Mouse (Mus musculus): ENCODE measurements around the gene Mthfd2l. TPM values are rescaled to one million over a fixed set of nuclear protein-coding genes. Genes with fewer than 3 reads are reported as not detected.

Gene Mthfd2l
- polyA plus RNA-seq (2015; fragmentation: Nextera tagmentation; extraction: Ambion mirVana), result 86.5 and 97.2 TPM in 2 replicates

GRCm38 (mm10) chr5:90930971-90931851, at the start of gene Mthfd2l:
Gene Mthfd2l (plus strand): TSS chr5:90931117.
- ATAC-seq, result peak; percentile 98
- Histone ChIP-seq H3K9me3 (replicated peaks) (no peaks in the 10 kb centered on the region), H3K4me1 (peaks cover 14% of the 10 kb centered on the region), H3K36me3 (ENCODE audit: poor library complexity, severe bottlenecking) (peaks cover 18% of the 10 kb centered on the region), H3K9ac (peak within 1 kb of the TSS; percentile 91), H3K4me2 (peak within 1 kb of the TSS; percentile 64), H3K27ac (peak within 1 kb of the TSS; percentile 98), H3K27me3 (no peaks in the 10 kb centered on the region), H3K4me3 (peak within 1 kb of the TSS; percentile 65)
- under 1% methylated on average over 60 of the region's 79 CpGs for WGBS

- no peaks in the 10 kb centered on the region for H3K36me3 ChIP-seq (ENCODE audit: poor library complexity, severe bottlenecking)
- no peak overlapping the region for H3K9ac ChIP-seq
- H3K9me3 ChIP-seq (replicated peaks), result no peaks in the 10 kb centered on the region
- H3K4me2 ChIP-seq, result no peak overlapping the region
- no peak for ATAC-seq
- no peak overlapping the region for H3K27ac ChIP-seq
- WGBS, result 94% methylated on average over 5 of the region's 5 CpGs
- no peaks in the 10 kb centered on the region for H3K4me1 ChIP-seq
- H3K4me3 ChIP-seq, result no peak overlapping the region
- H3K27me3 ChIP-seq, result no peaks in the 10 kb centered on the region
Observed at GRCm38 (mm10) chr5:90881682-90882081, 49.2 kb upstream of the Mthfd2l start.

- Histone ChIP-seq H3K36me3 (ENCODE audit: poor library complexity, severe bottlenecking) (no peaks in the 10 kb centered on the region), H3K4me1 (no peaks in the 10 kb centered on the region), H3K4me3 (no peak overlapping the region), H3K9ac (no peak overlapping the region), H3K27ac (no peak overlapping the region), H3K9me3 (replicated peaks) (no peaks in the 10 kb centered on the region), H3K27me3 (no peaks in the 10 kb centered on the region), H3K4me2 (no peak overlapping the region)
- 82% methylated on average over 5 of the region's 5 CpGs for WGBS
- no peak for ATAC-seq
Observed at GRCm38 (mm10) chr5:90882146-90882545, 48.8 kb upstream of the Mthfd2l start.

- no peaks in the 10 kb centered on the region for H3K9me3 ChIP-seq (replicated peaks)
- H3K27ac ChIP-seq, result no peak overlapping the region
- no peaks in the 10 kb centered on the region for H3K4me1 ChIP-seq
- no peaks in the 10 kb centered on the region for H3K27me3 ChIP-seq
- 67% methylated on average over 2 of the region's 2 CpGs for WGBS
- no peaks in the 10 kb centered on the region for H3K36me3 ChIP-seq (ENCODE audit: poor library complexity, severe bottlenecking)
- ATAC-seq, result peak; percentile 21; the same call in 1 of the 2 replicates
- no peak overlapping the region for H3K4me3 ChIP-seq
- no peak overlapping the region for H3K4me2 ChIP-seq
- no peak overlapping the region for H3K9ac ChIP-seq
Observed at GRCm38 (mm10) chr5:90884628-90885242, 46.2 kb upstream of the Mthfd2l start.

GRCm38 (mm10) chr5:90888661-90889060, 42.3 kb upstream of the Mthfd2l start:
- WGBS, result 75% methylated on average over 5 of the region's 5 CpGs
- no peak for ATAC-seq

GRCm38 (mm10) chr5:90890519-90891463, 40.1 kb upstream of the Mthfd2l start, which contains the start of gene Cxcl1:
Gene Cxcl1 (plus strand): TSS chr5:90891241.
- Histone ChIP-seq H3K9me3 (replicated peaks) (no peaks in the 10 kb centered on the region), H3K9ac (peak within 1 kb of the TSS; percentile 60), H3K27ac (no peak within 1 kb of the TSS), H3K4me2 (peak within 1 kb of the TSS; percentile 78), H3K4me3 (peak within 1 kb of the TSS; percentile 46), H3K27me3 (peaks cover 10% of the 10 kb centered on the region; the same call in 1 of the 2 replicates), H3K36me3 (ENCODE audit: poor library complexity, severe bottlenecking) (no peaks in the 10 kb centered on the region), H3K4me1 (peaks cover 5% of the 10 kb centered on the region)
- WGBS, result 5% methylated on average over 30 of the region's 30 CpGs
- ATAC-seq, result peak; percentile 87

More at GRCm38 (mm10) chr5:90888661-90889060, 42.3 kb upstream of the Mthfd2l start:
- Histone ChIP-seq H3K4me1 (peaks cover 5% of the 10 kb centered on the region), H3K9me3 (replicated peaks) (no peaks in the 10 kb centered on the region), H3K4me2 (no peak overlapping the region), H3K9ac (no peak overlapping the region), H3K36me3 (ENCODE audit: poor library complexity, severe bottlenecking) (no peaks in the 10 kb centered on the region), H3K4me3 (no peak overlapping the region), H3K27ac (no peak overlapping the region), H3K27me3 (peaks cover 10% of the 10 kb centered on the region; the same call in 1 of the 2 replicates)

- Histone ChIP-seq H3K9ac (peak overlapping the region; percentile 60), H3K27ac (no peak overlapping the region), H3K4me1 (peaks cover 5% of the 10 kb centered on the region), H3K36me3 (ENCODE audit: poor library complexity, severe bottlenecking) (no peaks in the 10 kb centered on the region), H3K4me2 (peak overlapping the region; percentile 78), H3K4me3 (peak overlapping the region; percentile 46), H3K9me3 (replicated peaks) (no peaks in the 10 kb centered on the region), H3K27me3 (peaks cover 10% of the 10 kb centered on the region; the same call in 1 of the 2 replicates)
- 27% methylated on average over 10 of the region's 10 CpGs for WGBS
- no peak for ATAC-seq
Observed at GRCm38 (mm10) chr5:90891464-90891813, 39.5 kb upstream of the Mthfd2l start.

GRCm38 (mm10) chr5:90894231-90894630, 36.7 kb upstream of the Mthfd2l start:
- Histone ChIP-seq H3K9me3 (replicated peaks) (no peaks in the 10 kb centered on the region), H3K4me1 (peaks cover 5% of the 10 kb centered on the region), H3K4me2 (no peak overlapping the region), H3K36me3 (ENCODE audit: poor library complexity, severe bottlenecking) (no peaks in the 10 kb centered on the region), H3K27me3 (peaks cover 10% of the 10 kb centered on the region; the same call in 1 of the 2 replicates), H3K4me3 (no peak overlapping the region), H3K27ac (no peak overlapping the region), H3K9ac (no peak overlapping the region)
- 75% methylated on average over 8 of the region's 8 CpGs for WGBS
- ATAC-seq, result no peak

GRCm38 (mm10) chr5:90897429-90897828, 33.5 kb upstream of the Mthfd2l start:
- H3K27ac ChIP-seq, result no peak overlapping the region
- no peak overlapping the region for H3K9ac ChIP-seq
- no peaks in the 10 kb centered on the region for H3K36me3 ChIP-seq (ENCODE audit: poor library complexity, severe bottlenecking)
- peaks cover 8% of the 10 kb centered on the region; the same call in 1 of the 2 replicates for H3K4me1 ChIP-seq
- H3K4me2 ChIP-seq, result no peak overlapping the region
- ATAC-seq, result no peak
- H3K4me3 ChIP-seq, result no peak overlapping the region
- 80% methylated on average over 3 of the region's 3 CpGs for WGBS
- no peaks in the 10 kb centered on the region for H3K9me3 ChIP-seq (replicated peaks)
- H3K27me3 ChIP-seq, result no peaks in the 10 kb centered on the region

GRCm38 (mm10) chr5:90899308-90899707, 31.6 kb upstream of the Mthfd2l start:
- peaks cover 4% of the 10 kb centered on the region; the same call in 1 of the 2 replicates for H3K27me3 ChIP-seq
- no peak overlapping the region for H3K4me2 ChIP-seq
- WGBS, result 89% methylated on average over 5 of the region's 5 CpGs
- H3K9me3 ChIP-seq (replicated peaks), result no peaks in the 10 kb centered on the region
- no peaks in the 10 kb centered on the region for H3K36me3 ChIP-seq (ENCODE audit: poor library complexity, severe bottlenecking)
- H3K4me3 ChIP-seq, result no peak overlapping the region
- no peak overlapping the region for H3K27ac ChIP-seq
- ATAC-seq, result no peak
- H3K4me1 ChIP-seq, result peaks cover 20% of the 10 kb centered on the region
- H3K9ac ChIP-seq, result no peak overlapping the region

GRCm38 (mm10) chr5:90900147-90900546, 30.8 kb upstream of the Mthfd2l start:
- Histone ChIP-seq H3K4me2 (no peak overlapping the region), H3K4me1 (peaks cover 20% of the 10 kb centered on the region), H3K27me3 (peaks cover 12% of the 10 kb centered on the region; the same call in 1 of the 2 replicates), H3K9ac (no peak overlapping the region), H3K27ac (no peak overlapping the region), H3K36me3 (ENCODE audit: poor library complexity, severe bottlenecking) (no peaks in the 10 kb centered on the region), H3K4me3 (no peak overlapping the region), H3K9me3 (replicated peaks) (no peaks in the 10 kb centered on the region)
- 49% methylated on average over 7 of the region's 7 CpGs for WGBS
- no peak for ATAC-seq
